Mouse (Mus musculus): ENCODE measurements around the gene Ubn1. TPM values are rescaled to one million over a fixed set of nuclear protein-coding genes. Genes with fewer than 3 reads are reported as not detected.

Ubn1 gene
- total RNA-seq, 2 experiments from 2014 or later: 21.5 to 23.4 TPM

Other genes starting within 250 kb of the Ubn1 start
- gene 4930562C15Rik, start 214.6 kb upstream of the Ubn1 start, total RNA-seq (2021): not detected
- gene Ubald1, start 169.7 kb upstream of the Ubn1 start, total RNA-seq (2021): 10 to 100 TPM; 26.1 to 27.0 TPM
- gene Mgrn1, start 163.8 kb upstream of the Ubn1 start, total RNA-seq (2021): 10 to 100 TPM; 51.5 to 55.2 TPM
- gene Nudt16l1, start 111.3 kb upstream of the Ubn1 start, total RNA-seq (2021): 10 to 100 TPM; 11.2 to 18.2 TPM
- 10 to 100 TPM; 11.1 to 12.0 TPM for gene Anks3, start 85.9 kb upstream of the Ubn1 start, total RNA-seq (2021)
- gene Sept12, start 52.2 kb upstream of the Ubn1 start, total RNA-seq (2021): not detected
- not detected for gene Smim22, start 42.8 kb upstream of the Ubn1 start, total RNA-seq (2021)
- gene Rogdi, start 36.5 kb upstream of the Ubn1 start, total RNA-seq (2021): 1 to 10 TPM; 7.8 to 9.3 TPM
- gene Glyr1, start 194 bp upstream of the Ubn1 start, total RNA-seq (2021): 10 to 100 TPM; 31.2 to 31.8 TPM
- gene Ppl, start 82.4 kb downstream of the Ubn1 start, total RNA-seq (2021): 1 to 10 TPM in 1 of 2 experiments, under 1 TPM in 1; 0.77 to 2.2 TPM
- 10 to 100 TPM; 11.4 to 12.9 TPM for gene Sec14l5, start 97.1 kb downstream of the Ubn1 start, total RNA-seq (2021)
- 1 to 10 TPM; 7.0 to 7.4 TPM for gene Nagpa, start 154.0 kb downstream of the Ubn1 start, total RNA-seq (2021)
- gene AU021092, start 172.2 kb downstream of the Ubn1 start, total RNA-seq (2021): 1 to 10 TPM; 4.9 to 5.9 TPM
- gene Alg1, start 183.6 kb downstream of the Ubn1 start, total RNA-seq (2021): 10 to 100 TPM in 1 of 2 experiments, 1 to 10 TPM in 1; 7.1 to 11.6 TPM
- gene Eef2kmt, start 205.9 kb downstream of the Ubn1 start, total RNA-seq (2021): 1 to 10 TPM; 7.2 to 8.0 TPM

Data from gastrocnemius, postnatal 25 days (tissue).